Mouse (Mus musculus) left cerebral cortex, adult 9 months (tissue): ENCODE measurements at regions not wholly inside any gene's neighbourhood (a gene's known extent, or its start where the extent isn't known, plus 50 kb on each side); places are given as distances from the start of the nearest gene placed in this dataset.
A peak's percentile ranks its signal among the peaks of the same experiment; 100 is the strongest.

Experiments
- DNase-seq, 2 experiments: peaks; one replicate each; pipeline ENCODE4 v3.0.0; 2022; ENCODE audit warnings: low spot score in 2 of 2

DNA sequence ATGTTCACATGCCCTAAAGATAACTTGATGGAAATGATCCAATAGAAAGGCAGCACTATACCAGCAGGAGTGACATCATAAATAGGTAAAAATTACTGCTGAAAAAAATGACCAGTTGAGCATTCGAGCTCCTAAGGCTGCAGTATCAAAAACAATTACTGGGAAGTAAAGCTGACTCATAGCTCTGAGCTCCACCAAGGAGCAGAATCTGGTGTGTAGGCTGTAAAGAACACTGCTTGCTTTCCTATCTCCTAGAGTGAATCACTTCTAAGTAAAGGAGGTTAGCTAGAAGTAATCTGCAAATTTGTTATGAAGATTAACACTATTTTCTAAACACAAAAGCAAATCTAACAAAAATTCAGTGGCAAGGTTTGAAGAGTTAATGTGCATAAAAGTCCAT lies 224.9 kb upstream of the 4933436I01Rik start:
- peak in 1 of 2 experiments; percentile 1 for DNase-seq
